Mouse (Mus musculus): ENCODE results near the gene Slc38a3. TPM values are rescaled to one million over a fixed set of nuclear protein-coding genes. Genes with fewer than 3 reads are reported as not detected.

Slc38a3 gene
- polyA plus RNA-seq, 1 experiment from 2014 or later = 26.2 TPM

DNA sequence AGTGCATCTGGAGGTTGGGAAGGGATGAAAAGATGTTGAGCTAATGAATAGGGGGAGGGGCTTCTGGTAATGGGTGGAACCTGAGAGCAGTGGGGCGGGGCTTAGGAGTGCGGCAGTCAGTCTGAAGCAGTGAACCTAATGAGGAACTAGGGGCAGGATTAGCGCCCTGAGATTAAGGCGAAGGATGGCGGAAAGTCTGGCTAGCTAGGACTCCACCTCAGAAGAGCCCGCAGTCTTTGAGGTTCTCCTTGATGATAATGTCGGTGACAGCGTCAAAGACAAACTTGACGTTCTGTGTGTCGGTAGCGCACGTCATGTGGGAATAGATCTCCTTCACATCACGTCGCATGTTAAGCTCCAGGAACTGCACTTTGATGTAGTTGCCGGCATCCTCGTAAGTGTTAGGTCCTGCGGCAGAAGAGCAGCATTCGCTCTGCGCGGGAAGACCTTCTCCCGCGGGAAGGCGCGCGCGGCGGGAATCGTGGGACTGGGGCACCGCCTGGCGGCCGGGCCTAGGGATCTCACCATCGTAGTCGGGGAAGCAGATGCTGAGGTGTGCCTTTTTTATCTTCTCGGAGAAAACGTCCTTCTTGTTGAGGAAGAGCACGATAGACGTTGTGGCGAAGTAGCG lies 6.5 kb upstream of the Slc38a3 start:
- H3K9me3 ChIP-seq = no peaks in the 10 kb centered on the region
- peaks cover 18% of the 10 kb centered on the region for H3K4me1 ChIP-seq (replicated peaks)
- peak overlapping the region; percentile 38 for H3K4me3 ChIP-seq
- WGBS = under 1% methylated on average over 39 of the region's 39 CpGs
- H3K36me3 ChIP-seq = no peaks in the 10 kb centered on the region
- 0 out of 2 replicates have a peak, but pooled peaks have one; percentile 33 for ATAC-seq (ENCODE audit: low FRiP score)
- peak overlapping the region; percentile 58 for H3K9ac ChIP-seq
- no peak overlapping the region for H3K27ac ChIP-seq
- H3K27me3 ChIP-seq = peaks cover 45% of the 10 kb centered on the region
- peak overlapping the region; percentile 64 for H3K4me2 ChIP-seq

DNA sequence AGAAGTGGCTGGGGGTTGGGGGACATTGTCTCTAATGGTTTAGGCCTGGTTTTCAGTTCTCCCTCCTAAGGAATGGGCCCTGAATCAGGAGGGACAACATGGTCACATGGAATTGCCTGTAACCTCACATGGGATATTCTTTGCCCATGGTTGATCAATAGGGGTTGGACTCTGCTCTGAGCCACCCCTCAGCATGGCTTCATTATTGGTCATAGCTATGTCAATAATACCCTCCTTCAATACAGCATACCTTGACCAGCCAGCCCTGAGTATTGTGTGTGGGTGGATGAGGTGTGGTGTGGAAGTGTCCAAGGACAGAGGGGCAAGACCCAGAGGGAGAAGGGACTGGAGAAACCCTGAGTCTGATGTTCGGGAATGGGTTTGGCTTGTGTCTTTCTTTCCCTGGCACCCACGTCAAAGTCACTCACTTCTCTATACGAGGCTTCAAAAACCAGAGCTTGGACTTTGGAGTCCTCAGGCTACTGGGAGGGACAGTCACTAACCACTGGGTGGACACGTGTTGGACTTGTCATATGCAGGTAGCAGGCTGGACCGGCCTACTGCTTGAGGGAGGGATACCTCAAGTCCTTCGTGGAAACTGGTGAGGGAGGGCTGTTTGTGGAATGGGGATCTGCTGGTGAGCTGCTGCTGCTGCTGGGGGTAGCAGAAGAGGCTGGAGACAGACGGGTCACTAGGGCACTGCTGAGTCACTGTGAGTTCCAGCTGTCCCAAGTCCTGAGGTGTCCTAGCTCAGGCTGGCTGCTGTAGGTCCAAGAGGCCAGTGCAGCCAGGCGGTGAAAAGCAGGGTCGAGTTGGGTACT lies 5.5 kb upstream of the Slc38a3 start:
- H3K4me2 ChIP-seq = no peak overlapping the region
- no peaks in the 10 kb centered on the region for H3K9me3 ChIP-seq
- WGBS = 58% methylated on average over 9 of the region's 9 CpGs
- no peaks in the 10 kb centered on the region for H3K36me3 ChIP-seq
- no peak overlapping the region for H3K27ac ChIP-seq
- H3K4me3 ChIP-seq = no peak overlapping the region
- peaks cover 18% of the 10 kb centered on the region for H3K4me1 ChIP-seq (replicated peaks)
- H3K27me3 ChIP-seq = peaks cover 48% of the 10 kb centered on the region
- H3K9ac ChIP-seq = no peak overlapping the region
- no peak for ATAC-seq (ENCODE audit: low FRiP score)

- 57% methylated on average over 5 of the region's 5 CpGs for WGBS
- no peak for ATAC-seq (ENCODE audit: low FRiP score)
- peaks cover 36% of the 10 kb centered on the region for H3K4me1 ChIP-seq (replicated peaks)
- no peaks in the 10 kb centered on the region for H3K36me3 ChIP-seq
- no peaks in the 10 kb centered on the region for H3K9me3 ChIP-seq
- no peak overlapping the region for H3K4me2 ChIP-seq
- H3K27me3 ChIP-seq = peaks cover 59% of the 10 kb centered on the region
- no peak overlapping the region for H3K9ac ChIP-seq
- H3K4me3 ChIP-seq = no peak overlapping the region
- no peak overlapping the region for H3K27ac ChIP-seq
Measured at GRCm38 (mm10) chr9:107670259-107670658, 929 bp upstream of the Slc38a3 start.

GRCm38 (mm10) chr9:107668916-107669315 lies 414 bp downstream of the Slc38a3 start:
- no peaks in the 10 kb centered on the region for H3K9me3 ChIP-seq
- no peak overlapping the region for H3K4me3 ChIP-seq
- H3K4me2 ChIP-seq = no peak overlapping the region
- ATAC-seq (ENCODE audit: low FRiP score) = no peak
- H3K27me3 ChIP-seq = peaks cover 52% of the 10 kb centered on the region
- H3K9ac ChIP-seq = no peak overlapping the region
- H3K4me1 ChIP-seq (replicated peaks) = peaks cover 38% of the 10 kb centered on the region
- H3K36me3 ChIP-seq = no peaks in the 10 kb centered on the region
- WGBS = 58% methylated on average over 3 of the region's 3 CpGs
- H3K27ac ChIP-seq = no peak overlapping the region

GRCm38 (mm10) chr9:107668011-107668410 lies 1.3 kb downstream of the Slc38a3 start:
- H3K4me2 ChIP-seq = no peak overlapping the region
- 38% methylated on average over 8 of the region's 8 CpGs for WGBS
- H3K27ac ChIP-seq = no peak overlapping the region
- ATAC-seq (ENCODE audit: low FRiP score) = no peak
- no peak overlapping the region for H3K9ac ChIP-seq
- H3K4me3 ChIP-seq = no peak overlapping the region
- H3K9me3 ChIP-seq = no peaks in the 10 kb centered on the region
- H3K36me3 ChIP-seq = no peaks in the 10 kb centered on the region
- peaks cover 48% of the 10 kb centered on the region for H3K4me1 ChIP-seq (replicated peaks)
- peaks cover 52% of the 10 kb centered on the region for H3K27me3 ChIP-seq

DNA sequence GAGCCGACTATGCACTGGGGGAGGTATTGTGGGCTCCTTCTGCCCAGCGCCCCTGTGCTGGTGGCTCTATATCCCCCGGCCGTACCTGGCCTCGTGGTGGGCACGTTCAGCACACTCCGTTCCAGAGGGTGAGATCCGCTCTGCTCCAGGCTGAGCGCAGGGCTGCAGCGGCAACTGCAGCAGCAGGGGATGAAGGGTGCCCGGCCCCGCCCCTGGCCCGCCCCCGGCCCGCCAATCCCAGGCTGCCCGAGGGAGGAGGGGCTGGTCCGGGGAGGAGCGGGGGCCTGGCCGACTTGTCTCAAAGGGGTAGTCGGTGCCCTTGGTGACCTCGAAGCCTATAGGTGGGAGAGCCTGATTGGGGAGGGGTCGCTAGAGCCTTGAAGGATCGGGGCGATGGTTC lies 2.1 kb downstream of the Slc38a3 start:
- Histone ChIP-seq H3K4me1 (replicated peaks) (peaks cover 51% of the 10 kb centered on the region), H3K27me3 (peaks cover 52% of the 10 kb centered on the region)

DNA sequence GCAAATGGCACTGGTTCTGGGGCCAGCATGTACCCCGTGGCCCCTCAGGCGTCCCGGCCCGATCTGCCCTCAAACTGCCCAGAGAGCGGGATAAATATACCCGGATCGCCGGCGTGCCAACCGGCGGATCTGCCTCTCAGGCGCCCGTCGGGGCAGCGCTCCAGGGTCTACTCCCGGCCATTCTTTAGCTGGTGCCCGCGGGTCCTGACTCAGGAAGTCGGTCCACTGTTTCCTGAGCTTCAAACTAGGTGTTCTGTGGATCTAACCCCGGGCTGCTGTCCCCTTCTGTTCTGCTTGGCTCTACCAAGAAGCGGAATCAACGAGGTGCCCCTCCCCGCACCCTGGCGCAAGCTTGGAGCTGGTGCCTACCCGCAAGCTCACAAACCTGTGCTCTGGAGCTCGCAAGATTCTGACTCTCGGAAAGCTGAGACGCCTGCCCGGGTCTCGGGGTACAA lies 2.6 kb downstream of the Slc38a3 start:
- Histone ChIP-seq H3K9ac (peak overlapping the region; percentile 71), H3K27me3 (peaks cover 52% of the 10 kb centered on the region), H3K9me3 (no peaks in the 10 kb centered on the region), H3K27ac (peak overlapping the region; percentile 60), H3K4me2 (peak overlapping the region; percentile 74), H3K4me1 (replicated peaks) (peaks cover 51% of the 10 kb centered on the region), H3K4me3 (peak overlapping the region; percentile 44), H3K36me3 (no peaks in the 10 kb centered on the region)
- WGBS = under 1% methylated on average over 30 of the region's 30 CpGs
- 0 out of 2 replicates have a peak, but pooled peaks have one; percentile 6 for ATAC-seq (ENCODE audit: low FRiP score)

More for the DNA sequence above, 2.1 kb downstream of the Slc38a3 start:
- no peaks in the 10 kb centered on the region for H3K9me3 ChIP-seq
- H3K27ac ChIP-seq = peak overlapping the region; percentile 60
- WGBS = 2% methylated on average over 24 of the region's 24 CpGs
- H3K4me3 ChIP-seq = peak overlapping the region; percentile 44
- peak; percentile 60 for ATAC-seq (ENCODE audit: low FRiP score)
- H3K36me3 ChIP-seq = no peaks in the 10 kb centered on the region
- peak overlapping the region; percentile 71 for H3K9ac ChIP-seq
- H3K4me2 ChIP-seq = peak overlapping the region; percentile 74

DNA sequence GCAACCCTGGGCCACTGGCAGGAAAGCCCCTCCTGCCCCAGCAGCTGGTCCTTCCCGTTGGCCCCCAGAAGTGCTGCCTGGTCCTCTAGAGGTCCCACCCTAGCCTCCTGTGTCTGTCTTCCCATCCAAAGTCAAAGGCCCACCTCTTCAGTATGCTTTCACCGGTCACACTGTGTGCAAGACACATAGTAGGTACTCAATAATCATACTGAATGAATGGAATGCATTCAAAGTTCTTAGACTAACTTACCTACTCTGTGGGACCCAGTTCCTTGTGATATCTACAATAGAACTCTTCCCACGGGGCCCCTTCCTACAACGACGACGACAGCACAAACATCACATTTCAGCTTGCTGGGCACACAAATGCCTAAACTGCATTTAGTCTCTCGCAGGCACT lies 4.0 kb downstream of the Slc38a3 start:
- H3K9ac ChIP-seq = 0 out of 2 replicates have a peak overlapping the region, but pooled peaks have one; percentile 46
- H3K27me3 ChIP-seq = peaks cover 51% of the 10 kb centered on the region
- peak overlapping the region; percentile 44; the same call in 1 of the 2 replicates for H3K4me3 ChIP-seq
- H3K9me3 ChIP-seq = no peaks in the 10 kb centered on the region
- H3K36me3 ChIP-seq = no peaks in the 10 kb centered on the region
- ATAC-seq (ENCODE audit: low FRiP score) = no peak
- 80% methylated on average over 7 of the region's 7 CpGs for WGBS
- peaks cover 58% of the 10 kb centered on the region for H3K4me1 ChIP-seq (replicated peaks)
- H3K4me2 ChIP-seq = peak overlapping the region; percentile 74; the same call in 1 of the 2 replicates
- no peak overlapping the region for H3K27ac ChIP-seq

DNA sequence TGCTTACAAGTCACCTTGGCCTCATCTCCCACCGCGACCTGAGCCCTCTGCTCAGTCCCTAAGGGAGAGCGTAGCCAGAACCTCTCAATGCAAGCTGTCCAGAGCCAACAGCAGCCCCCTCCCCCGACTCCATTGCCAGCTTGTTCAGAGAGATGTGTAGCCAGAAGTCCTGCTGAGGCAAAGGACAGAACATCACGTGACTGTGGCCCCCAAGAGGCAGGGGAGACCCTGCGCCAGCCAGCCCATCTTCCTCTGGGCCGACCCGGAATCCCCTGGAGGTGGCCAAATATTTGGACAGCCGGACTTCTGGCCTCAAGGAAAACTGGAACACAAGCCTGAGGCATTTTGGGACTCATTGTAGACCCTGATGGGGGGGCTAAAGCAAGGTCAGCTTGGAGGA lies 5.8 kb downstream of the Slc38a3 start:
- Histone ChIP-seq H3K9me3 (no peaks in the 10 kb centered on the region), H3K27ac (no peak overlapping the region; the same call in 1 of the 2 replicates), H3K4me1 (replicated peaks) (peaks cover 64% of the 10 kb centered on the region), H3K9ac (peak overlapping the region; percentile 46), H3K4me2 (peak overlapping the region; percentile 17; the same call in 1 of the 2 replicates), H3K4me3 (no peak overlapping the region), H3K27me3 (peaks cover 40% of the 10 kb centered on the region), H3K36me3 (no peaks in the 10 kb centered on the region)
- ATAC-seq (ENCODE audit: low FRiP score) = no peak
- WGBS = 34% methylated on average over 9 of the region's 9 CpGs

- Histone ChIP-seq H3K4me3 (no peak overlapping the region), H3K4me2 (no peak overlapping the region), H3K9ac (no peak overlapping the region), H3K36me3 (no peaks in the 10 kb centered on the region), H3K9me3 (no peaks in the 10 kb centered on the region), H3K4me1 (replicated peaks) (peaks cover 52% of the 10 kb centered on the region), H3K27ac (no peak overlapping the region), H3K27me3 (peaks cover 30% of the 10 kb centered on the region)
- no peak for ATAC-seq (ENCODE audit: low FRiP score)
- 94% methylated on average over 8 of the region's 8 CpGs for WGBS
Measured at GRCm38 (mm10) chr9:107662342-107662741, 7.0 kb downstream of the Slc38a3 start.

GRCm38 (mm10) chr9:107660777-107661176 lies 8.6 kb downstream of the Slc38a3 start:
- ATAC-seq (ENCODE audit: low FRiP score) = no peak
- no peak overlapping the region for H3K27ac ChIP-seq
- 50% methylated on average over 3 of the region's 3 CpGs for whole genome bisulfite sequencing
- H3K4me3 ChIP-seq = no peak overlapping the region
- H3K27me3 ChIP-seq = peaks cover 14% of the 10 kb centered on the region
- no peak overlapping the region for H3K4me2 ChIP-seq
- no peaks in the 10 kb centered on the region for H3K36me3 ChIP-seq
- H3K9ac ChIP-seq = no peak overlapping the region
- no peaks in the 10 kb centered on the region for H3K9me3 ChIP-seq
- peaks cover 37% of the 10 kb centered on the region for H3K4me1 ChIP-seq (replicated peaks)

GRCm38 (mm10) chr9:107659961-107660360 lies 9.4 kb downstream of the Slc38a3 start:
- H3K4me3 ChIP-seq = no peak overlapping the region
- peak overlapping the region; percentile 62 for H3K27ac ChIP-seq
- no peak for ATAC-seq (ENCODE audit: low FRiP score)
- H3K9ac ChIP-seq = no peak overlapping the region
- no peak overlapping the region for H3K4me2 ChIP-seq
- H3K27me3 ChIP-seq = peaks cover 6% of the 10 kb centered on the region
- peaks cover 35% of the 10 kb centered on the region for H3K4me1 ChIP-seq (replicated peaks)
- WGBS = 78% methylated on average over 3 of the region's 3 CpGs
- no peaks in the 10 kb centered on the region for H3K9me3 ChIP-seq
- no peaks in the 10 kb centered on the region for H3K36me3 ChIP-seq
